Mouse (Mus musculus): ENCODE measurements around the gene Trappc1. TPM values are rescaled to one million over a fixed set of nuclear protein-coding genes. Genes with fewer than 3 reads are reported as not detected.

Trappc1 gene
- total RNA-seq, 2 experiments from 2014 or later = 58.8 to 60.1 TPM

DNA sequence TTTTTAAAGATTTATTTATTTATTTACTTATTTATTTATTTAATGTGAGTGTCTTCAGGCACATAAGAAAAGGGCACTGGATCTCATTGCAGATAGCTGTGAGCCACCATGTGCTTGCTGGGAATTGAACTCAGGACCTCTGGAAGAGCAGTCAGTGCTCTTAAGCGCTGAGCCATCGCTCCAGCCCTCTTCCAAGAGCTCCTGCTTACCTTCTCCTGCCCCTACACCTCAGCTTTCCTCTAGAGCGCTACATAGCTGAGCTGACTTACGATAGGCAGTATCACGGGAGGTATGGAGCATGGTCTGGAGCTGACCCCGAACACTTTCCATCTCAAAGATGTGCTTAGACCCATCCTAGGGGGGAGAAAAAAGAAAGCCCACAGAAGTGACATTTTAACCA is 2.2 kb upstream of the Trappc1 start:
- Histone ChIP-seq H3K4me3 (no peak overlapping the region), H3K27ac (no peak overlapping the region)
- DNase-seq (ENCODE audit: extremely low spot score in 1 of 2, low spot score in 2 of 2) = no peak
- TF ChIP-seq CTCF (IDR thresholded peaks at IDR 0.05) = no peak
- intact Hi-C loops (cut with DNase I) = no loop called here

DNA sequence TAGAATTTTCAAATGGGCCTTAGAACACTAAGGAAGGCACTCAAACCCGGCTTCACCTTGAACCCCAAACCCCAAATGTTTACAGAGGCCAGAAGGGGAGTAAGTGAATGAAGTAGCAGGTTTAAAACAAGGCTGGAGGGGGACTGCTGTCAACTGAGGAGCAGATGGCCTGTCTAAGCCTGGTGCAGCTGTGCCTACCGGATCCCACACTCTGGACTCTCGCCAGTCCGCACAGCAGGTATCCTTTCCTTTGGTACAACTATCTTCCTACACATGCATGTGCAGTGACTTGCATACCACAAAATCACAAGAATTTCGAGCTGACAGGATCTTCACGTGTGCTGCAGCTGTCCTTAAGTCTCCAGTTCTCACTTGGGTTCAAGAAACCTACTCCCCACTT is 1.8 kb upstream of the Trappc1 start:
- Histone ChIP-seq H3K4me3 (no peak overlapping the region; the same call in 1 of the 2 replicates), H3K27ac (0 out of 2 replicates have a peak overlapping the region, but pooled peaks have one; percentile 6)
- intact Hi-C loops (cut with DNase I) = loop anchor here (2.0 kb wide), 2 partner anchors 45 to 53 kb away; no protein-coding TSS in a partner anchor
- peak in 1 of 2 experiments; percentile 57 for DNase-seq (ENCODE audit: extremely low spot score in 1 of 2, low spot score in 2 of 2)
- TF ChIP-seq CTCF (IDR thresholded peaks at IDR 0.05) = no peak

DNA sequence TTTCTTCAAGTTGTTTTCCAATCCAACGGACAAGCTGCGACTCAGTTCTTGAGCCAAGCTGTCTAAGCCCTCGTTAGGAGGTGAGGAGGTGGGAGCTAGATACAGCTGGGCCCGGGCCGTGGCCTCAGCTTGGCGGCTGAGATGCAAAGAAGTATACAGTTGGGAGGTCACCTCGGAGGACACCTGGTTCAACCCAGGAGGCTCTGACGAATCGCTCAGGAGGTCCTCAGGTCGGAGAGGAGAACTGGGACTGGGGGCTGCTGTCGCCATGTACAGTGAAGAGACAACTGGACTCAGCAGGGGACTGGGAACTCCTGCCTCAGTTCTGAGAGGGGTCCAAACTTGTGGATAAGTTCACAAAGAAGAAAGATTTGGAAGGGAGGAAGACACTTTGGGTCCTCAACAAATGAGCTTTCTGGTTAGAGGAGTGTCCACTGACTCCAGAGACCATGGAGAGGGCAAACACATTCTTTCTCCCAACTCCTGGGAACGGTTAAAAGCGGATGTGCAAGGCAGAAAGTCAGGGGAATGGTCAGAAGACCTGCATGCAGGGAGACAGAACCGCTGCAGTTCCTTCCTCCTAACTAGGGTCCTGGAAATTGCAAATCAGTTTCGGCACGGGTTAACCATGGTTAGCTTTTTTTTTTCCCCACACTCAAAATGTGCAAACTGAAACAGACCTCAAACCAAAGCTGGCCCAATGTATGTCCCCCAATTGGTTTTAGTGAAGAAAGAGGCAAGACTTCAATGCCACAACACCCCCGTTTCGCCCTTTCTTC is 898 bp upstream of the Trappc1 start:
- TF ChIP-seq CTCF (IDR thresholded peaks at IDR 0.05) = no peak
- peak overlapping the region; percentile 84 for H3K4me3 ChIP-seq
- intact Hi-C loops (cut with DNase I) = loop anchor here (2.0 kb wide), 2 partner anchors 44 to 54 kb away; no protein-coding TSS in a partner anchor

DNA sequence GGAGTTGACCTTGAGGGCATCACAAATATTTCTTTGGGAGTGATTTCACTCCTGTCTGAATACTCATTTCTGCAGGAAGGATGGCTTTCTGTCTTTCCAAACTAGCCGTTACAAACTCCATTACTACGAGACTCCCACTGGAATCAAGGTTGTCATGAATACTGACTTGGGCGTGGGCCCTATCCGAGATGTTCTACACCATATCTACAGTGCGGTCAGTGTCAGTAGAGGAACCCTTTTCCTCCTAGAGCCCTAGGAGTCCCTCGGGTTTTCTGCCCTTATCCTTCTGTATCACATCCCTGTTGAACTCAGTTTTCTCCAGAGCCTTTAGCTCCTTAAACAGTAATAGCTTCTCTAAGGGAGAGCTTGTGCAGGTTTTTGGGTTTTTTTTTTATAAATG is 969 bp downstream of the Trappc1 start:
- DNase-seq (ENCODE audit: extremely low spot score in 1 of 2, low spot score in 2 of 2) = no peak
- intact Hi-C loops (cut with DNase I) = no loop called here
- Histone ChIP-seq H3K27ac (no peak overlapping the region), H3K4me3 (peak overlapping the region; percentile 84)
- no peak for TF ChIP-seq CTCF (IDR thresholded peaks at IDR 0.05)

More for the DNA sequence above, 898 bp upstream of the Trappc1 start:
- peak overlapping the region; percentile 93 for H3K27ac ChIP-seq
- no peak for DNase-seq (ENCODE audit: extremely low spot score in 1 of 2, low spot score in 2 of 2)

DNA sequence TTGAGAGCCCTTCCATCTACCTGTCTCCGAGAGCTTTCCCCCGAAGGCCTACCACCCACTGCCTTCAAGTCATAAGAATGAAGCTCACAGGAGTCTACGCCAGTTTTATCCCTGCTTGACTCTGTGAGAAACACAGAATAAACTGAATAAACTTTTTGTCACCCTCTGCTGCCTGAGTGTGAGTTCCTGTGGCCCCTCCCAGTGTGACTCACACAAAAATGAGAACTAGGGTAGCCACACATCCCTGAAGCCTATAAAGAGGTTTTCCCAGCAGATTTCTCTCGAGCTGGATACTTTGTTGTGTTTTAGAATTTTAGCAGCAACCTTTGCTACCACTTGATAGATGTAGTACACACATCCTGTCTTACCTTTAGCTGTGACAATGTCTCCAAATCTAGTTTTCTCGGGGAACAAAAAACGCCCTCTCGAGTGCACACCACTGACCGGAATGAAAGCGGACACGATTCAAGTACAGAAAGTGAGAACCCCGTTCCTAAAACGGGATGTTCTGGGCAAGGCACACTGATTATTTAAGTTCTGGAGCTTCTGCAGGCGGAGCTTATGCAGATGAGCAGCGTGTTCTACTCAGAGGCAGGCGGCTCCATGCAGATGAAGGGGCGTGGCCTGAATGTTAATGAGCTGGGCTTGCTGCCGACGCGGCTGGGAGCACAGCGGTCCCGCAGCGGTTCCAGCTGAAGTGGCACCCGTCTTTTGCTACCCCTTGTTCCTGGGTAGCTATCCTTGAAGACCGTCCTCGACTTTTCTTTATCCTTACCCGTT is 2.0 kb downstream of the Trappc1 start, which contains the start of gene Kcnab3:
TSS of gene Kcnab3 (plus strand) at position 631 of the 780 bp plus-strand sequence.
- Histone ChIP-seq H3K27ac (peak within 1 kb of the TSS; percentile 89), H3K4me3 (peak within 1 kb of the TSS; percentile 70)
- peak; percentile 72 to 80 for DNase-seq (ENCODE audit: extremely low spot score in 1 of 2, low spot score in 2 of 2)
- intact Hi-C loops (cut with DNase I) = no loop called here
- no peak for TF ChIP-seq CTCF (IDR thresholded peaks at IDR 0.05)

DNA sequence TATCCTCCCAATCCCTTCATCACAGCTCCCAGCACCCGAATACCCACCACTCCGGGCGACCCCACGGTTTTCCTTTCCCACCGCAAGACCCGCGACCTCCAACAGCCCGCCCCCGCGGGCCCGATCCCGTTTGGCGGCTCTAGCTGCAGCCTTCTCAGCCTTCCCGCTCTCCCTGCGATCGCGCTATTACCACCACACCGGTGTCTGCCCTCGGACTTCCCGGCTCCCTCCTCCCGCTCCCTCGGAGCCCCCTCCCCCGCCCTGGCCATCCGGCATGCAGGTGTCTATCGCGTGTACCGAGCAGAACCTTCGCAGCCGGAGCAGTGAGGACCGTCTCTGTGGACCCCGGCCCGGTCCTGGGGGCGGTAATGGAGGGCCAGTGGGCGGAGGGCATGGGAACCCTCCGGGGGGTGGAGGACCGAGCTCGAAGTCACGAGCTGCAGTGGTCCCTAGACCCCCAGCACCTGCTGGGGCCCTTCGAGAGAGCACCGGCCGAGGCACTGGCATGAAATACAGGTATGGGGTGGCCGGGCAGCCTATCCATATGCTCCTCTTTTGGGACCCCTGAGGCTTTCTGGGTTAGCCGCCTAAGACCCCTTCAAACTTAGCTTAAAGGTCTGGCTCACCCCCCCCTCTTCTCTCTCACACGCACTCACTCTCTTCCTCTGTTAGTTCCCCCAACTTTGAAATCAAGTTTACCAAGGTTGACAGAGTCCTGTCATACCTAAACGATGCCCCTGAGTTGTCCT is 2.8 kb downstream of the Trappc1 start:
- Histone ChIP-seq H3K27ac (peak overlapping the region; percentile 89), H3K4me3 (peak overlapping the region; percentile 70)
- TF ChIP-seq CTCF (IDR thresholded peaks at IDR 0.05) = no peak
- no peak for DNase-seq (ENCODE audit: extremely low spot score in 1 of 2, low spot score in 2 of 2)
- intact Hi-C loops (cut with DNase I) = no loop called here

DNA sequence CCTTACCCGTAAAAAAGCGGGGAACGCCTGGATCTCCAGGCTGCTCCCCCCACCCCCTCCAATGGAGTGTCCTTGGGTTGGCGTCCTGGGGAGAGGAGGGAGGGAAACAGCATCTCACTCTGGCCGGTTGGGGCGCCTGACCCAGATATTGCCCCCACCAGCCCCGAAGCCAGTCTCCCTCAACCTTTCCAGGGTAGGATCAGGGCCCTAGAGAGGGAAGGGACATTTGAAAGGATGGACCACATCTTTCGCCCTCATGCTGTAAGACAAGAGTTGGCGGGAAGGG is 3.3 kb downstream of the Trappc1 start:
- intact Hi-C loops (cut with DNase I) = no loop called here
- DNase-seq (ENCODE audit: extremely low spot score in 1 of 2, low spot score in 2 of 2) = no peak
- TF ChIP-seq CTCF (IDR thresholded peaks at IDR 0.05) = no peak; the same call in 1 of the 2 replicates
- H3K27ac ChIP-seq = peak overlapping the region; percentile 89
- H3K4me3 ChIP-seq = peak overlapping the region; percentile 70

DNA sequence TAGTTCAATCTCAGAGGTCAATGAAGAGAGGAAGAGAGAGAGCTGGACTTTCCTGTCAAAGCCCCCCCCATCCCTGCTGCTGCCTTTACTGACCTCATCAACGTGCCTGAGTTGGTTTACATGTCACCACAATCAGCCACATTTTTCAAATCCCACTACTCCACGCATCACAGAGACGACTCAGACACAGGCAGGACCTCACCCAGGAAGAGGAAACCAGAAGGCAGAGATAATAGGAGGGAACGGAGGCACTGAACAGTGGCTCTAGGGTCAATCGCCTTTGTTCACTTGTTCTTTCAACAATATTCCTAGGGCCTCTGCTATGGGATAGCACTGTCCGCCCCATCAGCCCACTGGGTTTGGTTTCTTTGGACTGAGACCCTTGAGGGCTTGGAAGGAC is 3.9 kb downstream of the Trappc1 start:
- no peak for TF ChIP-seq CTCF (IDR thresholded peaks at IDR 0.05)
- no peak overlapping the region; the same call in 1 of the 2 replicates for H3K4me3 ChIP-seq
- intact Hi-C loops (cut with DNase I) = no loop called here
- H3K27ac ChIP-seq = no peak overlapping the region; the same call in 1 of the 2 replicates
- no peak for DNase-seq (ENCODE audit: extremely low spot score in 1 of 2, low spot score in 2 of 2)

DNA sequence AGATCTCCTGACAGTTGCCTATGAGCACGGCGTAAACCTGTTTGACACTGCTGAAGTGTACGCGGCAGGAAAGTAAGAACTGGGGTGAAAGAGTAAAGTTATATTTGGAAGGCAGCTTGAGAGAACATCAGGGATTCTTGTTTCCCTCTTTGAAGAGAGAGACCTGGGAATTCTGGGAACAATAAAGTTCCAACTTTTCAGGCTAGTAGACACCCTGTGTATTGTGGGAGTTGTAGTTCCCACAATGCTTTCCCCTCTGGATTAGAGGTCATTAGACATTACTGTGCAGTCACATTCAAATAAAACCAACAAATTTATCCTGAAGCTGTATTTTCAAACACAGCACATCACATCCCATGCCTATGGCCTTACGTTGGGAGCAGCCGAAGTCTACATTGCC is 4.7 kb downstream of the Trappc1 start:
- Histone ChIP-seq H3K27ac (no peak overlapping the region), H3K4me3 (no peak overlapping the region)
- no peak for TF ChIP-seq CTCF (IDR thresholded peaks at IDR 0.05)
- intact Hi-C loops (cut with DNase I) = no loop called here
- no peak for DNase-seq (ENCODE audit: extremely low spot score in 1 of 2, low spot score in 2 of 2)

DNA sequence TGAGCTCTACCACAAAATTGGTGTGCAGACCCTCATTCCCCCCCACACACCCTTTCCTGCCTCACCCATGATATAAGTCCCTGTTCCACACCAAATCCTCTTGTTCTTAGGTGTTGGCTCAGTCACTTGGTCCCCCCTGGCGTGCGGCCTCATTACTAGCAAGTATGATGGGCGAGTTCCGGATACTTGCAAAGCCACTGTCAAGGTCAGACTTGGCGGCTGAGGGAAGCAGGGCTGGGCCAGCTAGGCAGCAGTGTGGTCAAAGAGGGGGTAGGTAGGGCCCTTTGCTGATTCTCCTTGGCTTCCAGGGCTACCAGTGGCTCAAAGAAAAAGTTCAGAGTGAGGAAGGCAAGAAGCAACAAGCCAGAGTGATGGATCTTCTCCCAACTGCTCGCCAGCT is 7.4 kb downstream of the Trappc1 start:
- Histone ChIP-seq H3K4me3 (no peak overlapping the region), H3K27ac (no peak overlapping the region)
- DNase-seq (ENCODE audit: extremely low spot score in 1 of 2, low spot score in 2 of 2) = no peak
- no peak for TF ChIP-seq CTCF (IDR thresholded peaks at IDR 0.05)
- intact Hi-C loops (cut with DNase I) = no loop called here

DNA sequence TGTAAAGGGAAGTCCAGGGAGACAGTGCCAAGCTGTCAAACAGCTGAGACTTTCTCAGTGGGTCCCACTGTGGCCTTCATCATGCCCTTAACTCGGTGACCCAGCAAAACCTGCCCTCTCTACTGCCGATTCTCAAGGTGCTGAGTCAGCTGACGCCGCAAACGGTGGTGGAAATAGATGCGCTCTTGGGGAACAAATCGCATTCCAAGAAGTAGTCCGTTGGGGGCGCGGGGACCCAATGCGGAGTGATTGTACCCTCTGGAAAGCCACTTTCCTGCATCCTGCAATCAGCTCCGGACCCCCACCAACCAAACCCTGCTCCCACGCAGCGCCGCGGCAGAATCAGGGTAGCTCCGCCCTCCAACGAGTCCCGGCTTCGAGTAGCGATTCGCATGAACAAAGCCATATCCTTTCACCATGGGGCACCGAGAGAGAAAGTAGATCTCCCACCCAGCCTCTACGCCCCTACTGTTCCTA is 8.2 kb downstream of the Trappc1 start:
- TF ChIP-seq CTCF (IDR thresholded peaks at IDR 0.05) = no peak
- intact Hi-C loops (cut with DNase I) = no loop called here
- DNase-seq (ENCODE audit: extremely low spot score in 1 of 2, low spot score in 2 of 2) = peak; percentile 75 to 76

More for the DNA sequence above, 8.2 kb downstream of the Trappc1 start:
- Histone ChIP-seq H3K27ac (peak overlapping the region; percentile 78), H3K4me3 (peak overlapping the region; percentile 57)

Data from left cerebral cortex, adult 2 months (tissue).